Mouse (Mus musculus): Measurements from ENCODE around the gene Spns2.

GRCm38 (mm10) chr11:72501426-72502002 is 11.8 kb upstream of the Spns2 start:
- TF ChIP-seq CTCF (IDR thresholded peaks at IDR 0.05) = no peak
- no peak for TF ChIP-seq EP300 (IDR thresholded peaks at IDR 0.05)

Data from lung, postnatal 0 days (tissue).